Mouse (Mus musculus): ENCODE measurements around the gene Cr1l. TPM values are rescaled to one million over a fixed set of nuclear protein-coding genes. Genes with fewer than 3 reads are reported as not detected.
A peak's percentile ranks its signal among the peaks of the same experiment; 100 is the strongest.

Gene Cr1l
- 61.7 and 66.5 TPM in 2 replicates for polyA plus RNA-seq (2015; fragmentation: Nextera tagmentation; extraction: Ambion mirVana)

DNA sequence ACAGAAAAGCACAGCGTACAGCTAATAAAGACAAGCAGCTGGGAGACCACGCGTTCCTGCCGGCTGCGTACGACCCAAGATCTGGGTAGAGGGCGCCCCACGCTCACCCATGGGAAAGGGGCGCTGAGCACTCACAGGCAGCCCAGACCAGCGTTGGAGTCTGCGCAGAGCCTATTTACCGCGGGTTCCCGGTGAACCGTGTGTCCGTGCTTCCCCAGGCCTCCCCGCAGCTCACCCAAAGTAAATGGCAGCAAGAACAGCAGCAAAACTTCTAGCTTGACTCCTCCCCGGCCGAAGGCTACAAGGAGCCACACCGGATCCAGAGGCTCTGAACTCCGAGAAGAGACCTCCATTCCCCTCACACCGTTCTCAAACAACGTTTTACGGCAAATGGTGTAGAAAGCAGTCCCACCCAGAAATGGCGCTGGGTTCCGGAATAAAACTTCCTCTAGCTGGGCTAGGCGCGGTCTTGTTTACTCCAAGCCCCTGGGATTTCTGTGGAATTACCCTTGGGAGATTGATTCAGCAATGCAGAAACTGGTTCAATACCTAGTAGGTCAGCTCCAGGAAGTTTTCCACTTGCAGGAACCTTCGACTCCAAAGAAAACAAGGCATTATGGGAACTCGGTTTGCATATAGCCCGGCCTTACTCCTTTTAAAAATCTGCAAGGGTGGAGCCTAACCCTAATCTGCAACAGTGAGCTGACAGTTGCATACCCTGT, at the start of gene Cr1l:
Gene Cr1l (minus strand): TSS at position 634 of the 722 bp plus-strand sequence.
- ATAC-seq (ENCODE audit: insufficient number of reproducible peaks, low FRiP score, low TSS enrichment, low read depth): peak; percentile 98
- under 1% methylated on average over 31 of the region's 31 CpGs for WGBS
- Histone ChIP-seq H3K27ac (replicated peaks) (peak within 1 kb of the TSS; percentile 98), H3K4me3 (replicated peaks) (peak within 1 kb of the TSS; percentile 68), H3K9ac (peak within 1 kb of the TSS; percentile 66), H3K4me1 (no peaks in the 10 kb centered on the region), H3K27me3 (no peaks in the 10 kb centered on the region), H3K4me2 (replicated peaks) (peak within 1 kb of the TSS; percentile 47), H3K9me3 (replicated peaks) (no peaks in the 10 kb centered on the region), H3K36me3 (peaks cover 9% of the 10 kb centered on the region)

DNA sequence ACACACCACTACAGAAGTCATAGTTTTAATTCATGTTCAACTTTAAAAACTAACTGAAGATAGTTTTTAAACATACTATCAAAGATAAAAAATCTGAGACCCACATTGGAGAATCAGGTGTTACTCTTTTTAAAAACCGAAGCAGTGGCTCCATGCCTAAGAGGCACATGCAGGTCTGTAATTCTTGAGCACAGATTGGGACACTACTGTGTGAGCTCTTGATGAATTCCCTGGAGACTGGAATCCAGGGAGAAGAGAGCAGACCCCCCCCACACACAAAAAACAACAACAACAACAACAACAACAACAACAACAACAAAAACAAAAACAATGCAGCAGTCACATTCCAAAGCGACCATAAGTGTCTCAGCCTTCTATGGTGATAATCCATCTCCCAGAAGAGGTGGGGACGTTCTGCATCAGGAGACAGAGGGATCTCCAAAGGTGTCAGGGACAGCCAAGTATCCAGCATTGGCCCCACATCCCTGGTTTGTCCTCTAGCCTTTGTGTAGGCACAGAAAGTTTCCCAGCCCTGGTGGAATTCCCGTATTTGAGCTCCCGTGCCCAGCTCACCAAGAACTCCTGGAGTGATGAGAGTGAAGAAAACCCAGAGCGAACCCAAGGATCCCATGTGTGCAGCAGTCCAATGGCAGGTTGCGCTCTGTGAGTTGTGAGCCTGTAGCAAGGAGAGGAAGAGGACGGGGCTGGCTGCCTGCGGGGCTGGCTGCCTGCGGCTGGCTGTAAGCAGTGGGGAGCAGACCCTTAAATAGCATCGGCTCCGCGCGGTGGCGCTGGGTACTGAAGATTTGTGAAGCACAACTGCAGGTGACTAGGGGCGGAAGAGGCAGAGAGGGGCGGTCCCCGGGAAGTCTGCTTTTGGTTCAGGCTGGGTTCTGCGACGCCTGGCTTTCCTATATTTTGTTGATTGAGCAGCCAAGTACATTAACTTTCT, 44.9 kb upstream of the Cr1l start, which contains the start of gene Cr2:
Gene Cr2 (minus strand): TSS at position 737 of the 952 bp plus-strand sequence.
- Histone ChIP-seq H3K27ac (replicated peaks) (no peak within 1 kb of the TSS), H3K27me3 (no peaks in the 10 kb centered on the region), H3K4me1 (no peaks in the 10 kb centered on the region), H3K9ac (no peak within 1 kb of the TSS), H3K9me3 (replicated peaks) (no peaks in the 10 kb centered on the region), H3K4me3 (replicated peaks) (peak within 1 kb of the TSS; percentile 23), H3K36me3 (no peaks in the 10 kb centered on the region), H3K4me2 (replicated peaks) (peak within 1 kb of the TSS; percentile 48)
- ATAC-seq (ENCODE audit: insufficient number of reproducible peaks, low FRiP score, low TSS enrichment, low read depth): peak; percentile 82
- 7% methylated on average over 20 of the region's 20 CpGs for WGBS

DNA sequence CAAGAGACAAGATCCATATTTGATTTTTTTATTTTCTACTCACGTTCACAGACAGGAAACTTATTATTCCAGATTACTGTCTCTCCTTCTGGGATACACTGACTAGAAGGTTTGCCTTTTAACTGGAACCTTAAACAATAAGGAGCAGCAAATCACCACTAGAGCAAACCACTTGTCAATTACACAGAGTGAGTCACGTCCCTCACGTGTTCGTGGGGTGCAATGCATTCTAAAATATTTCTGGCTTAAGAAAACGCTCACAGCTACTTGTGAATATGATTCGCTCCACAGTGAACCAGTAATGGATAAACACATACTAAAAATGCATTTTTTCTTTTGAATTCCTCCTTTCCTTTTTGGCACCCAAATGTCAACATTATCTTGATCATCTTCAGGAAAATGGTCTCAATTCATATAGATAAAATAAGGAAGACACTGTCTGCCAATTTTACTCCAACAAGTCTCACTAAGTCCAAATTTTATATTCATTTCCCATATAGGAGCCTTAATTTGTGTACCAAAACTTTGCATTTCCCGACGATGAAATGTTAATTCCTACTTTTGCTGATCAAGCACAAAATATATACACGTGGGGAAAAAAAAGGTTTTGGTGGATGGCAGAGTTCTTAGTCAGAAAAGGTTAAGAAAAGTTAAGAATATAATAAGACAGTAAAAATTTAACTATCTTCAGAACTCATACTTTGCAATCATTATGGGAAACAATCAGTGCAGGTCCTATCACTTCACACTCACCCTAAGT, 33.8 kb upstream of the Cr1l start:
- WGBS: 76% methylated on average over 9 of the region's 9 CpGs
- no peaks in the 10 kb centered on the region for H3K36me3 ChIP-seq
- H3K4me3 ChIP-seq (replicated peaks): no peak overlapping the region
- H3K27ac ChIP-seq (replicated peaks): no peak overlapping the region
- no peaks in the 10 kb centered on the region for H3K4me1 ChIP-seq
- no peak overlapping the region for H3K9ac ChIP-seq
- H3K9me3 ChIP-seq (replicated peaks): no peaks in the 10 kb centered on the region
- H3K27me3 ChIP-seq: no peaks in the 10 kb centered on the region
- no peak for ATAC-seq (ENCODE audit: insufficient number of reproducible peaks, low FRiP score, low TSS enrichment, low read depth)
- H3K4me2 ChIP-seq (replicated peaks): no peak overlapping the region

DNA sequence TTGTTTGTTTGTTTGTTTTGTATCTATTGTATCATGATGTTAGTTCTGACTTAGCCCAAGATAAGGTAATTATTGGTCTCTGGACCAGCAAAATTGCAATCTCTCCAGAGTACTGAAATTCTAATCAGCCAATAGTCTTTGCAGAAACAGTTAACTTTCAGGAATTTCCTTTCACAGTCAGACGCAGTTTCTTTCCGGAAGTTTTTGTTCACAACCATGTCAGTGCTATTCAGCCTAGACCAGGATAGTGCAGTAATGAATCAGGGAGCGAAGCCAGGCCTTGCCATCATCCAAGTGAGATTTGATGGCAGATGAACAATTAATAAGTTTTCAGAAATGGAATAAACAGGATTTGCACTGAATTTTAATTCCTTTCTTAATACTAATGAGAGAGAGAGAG, 684 bp upstream of the Cr1l start:
- Histone ChIP-seq H3K4me1 (no peaks in the 10 kb centered on the region), H3K9ac (no peak overlapping the region), H3K36me3 (peaks cover 9% of the 10 kb centered on the region), H3K9me3 (replicated peaks) (no peaks in the 10 kb centered on the region), H3K4me3 (replicated peaks) (peak overlapping the region; percentile 68), H3K27ac (replicated peaks) (peak overlapping the region; percentile 98; the same call in 1 of the 2 replicates), H3K27me3 (no peaks in the 10 kb centered on the region), H3K4me2 (replicated peaks) (peak overlapping the region; percentile 47)
- no peak for ATAC-seq (ENCODE audit: insufficient number of reproducible peaks, low FRiP score, low TSS enrichment, low read depth)
- 42% methylated on average over 3 of the region's 3 CpGs for WGBS

DNA sequence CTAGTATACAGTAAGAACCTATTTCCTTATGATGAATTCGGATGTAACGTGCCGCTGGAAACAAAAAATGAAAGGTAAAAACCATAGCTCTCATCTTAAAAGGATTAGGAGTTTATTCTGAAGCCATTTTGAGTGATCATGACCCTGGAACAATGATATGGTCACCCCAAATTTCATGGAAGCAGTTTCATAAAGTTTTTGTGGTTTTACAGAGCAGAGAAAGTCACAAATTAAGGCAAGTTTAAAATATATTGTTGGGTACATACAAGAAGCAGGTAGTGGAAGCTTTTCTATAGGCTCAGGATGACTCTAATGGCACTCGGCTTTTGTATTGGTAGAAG, 259 bp upstream of the Cr1l start:
- H3K27me3 ChIP-seq: no peaks in the 10 kb centered on the region
- peak overlapping the region; percentile 68 for H3K4me3 ChIP-seq (replicated peaks)
- no peaks in the 10 kb centered on the region for H3K9me3 ChIP-seq (replicated peaks)
- no peaks in the 10 kb centered on the region for H3K4me1 ChIP-seq
- ATAC-seq (ENCODE audit: insufficient number of reproducible peaks, low FRiP score, low TSS enrichment, low read depth): no peak
- no peak overlapping the region for H3K9ac ChIP-seq
- peak overlapping the region; percentile 98 for H3K27ac ChIP-seq (replicated peaks)
- WGBS: 24% methylated on average over 4 of the region's 4 CpGs
- H3K36me3 ChIP-seq: peaks cover 9% of the 10 kb centered on the region
- H3K4me2 ChIP-seq (replicated peaks): peak overlapping the region; percentile 47

DNA sequence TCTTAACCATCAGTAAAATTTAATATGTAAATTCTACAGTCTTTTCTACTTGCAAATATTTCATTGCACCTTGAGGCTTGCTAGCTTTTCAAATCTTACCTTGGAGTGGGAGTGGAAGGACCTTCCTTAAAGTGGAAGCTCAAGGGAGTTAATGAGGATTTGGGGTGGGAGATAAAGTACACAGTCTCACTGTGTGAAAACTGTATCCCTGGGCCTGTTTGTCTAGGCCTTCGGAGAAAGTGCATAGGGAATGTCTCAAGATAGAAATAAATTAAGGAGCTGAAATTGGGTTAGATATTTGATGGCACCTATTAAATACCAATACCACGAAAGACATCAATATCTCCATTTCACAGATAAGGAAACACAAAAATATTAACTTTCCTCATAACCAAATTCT, 907 bp downstream of the Cr1l start:
- no peak for ATAC-seq (ENCODE audit: insufficient number of reproducible peaks, low FRiP score, low TSS enrichment, low read depth)

DNA sequence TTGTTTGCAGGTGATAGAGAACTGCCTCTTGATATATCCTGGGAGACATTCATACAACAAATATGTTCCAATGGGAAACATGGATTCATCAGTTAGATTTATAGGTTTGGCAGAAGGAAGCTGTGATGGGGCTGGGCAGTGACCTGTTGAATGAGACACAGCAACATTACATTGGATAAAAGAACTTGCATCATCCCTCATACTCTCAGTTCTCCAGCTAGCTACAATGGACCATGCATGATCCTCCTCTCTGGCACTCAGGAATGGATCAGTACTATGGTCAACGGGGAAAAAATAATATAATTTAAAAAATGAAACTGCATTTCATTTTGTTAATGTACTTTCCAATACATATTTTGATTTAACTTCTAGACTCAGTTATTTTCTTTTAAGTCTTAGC, 1.5 kb downstream of the Cr1l start:
- H3K4me2 ChIP-seq (replicated peaks): no peak overlapping the region
- ATAC-seq (ENCODE audit: insufficient number of reproducible peaks, low FRiP score, low TSS enrichment, low read depth): no peak

More for the DNA sequence above, 907 bp downstream of the Cr1l start:
- Histone ChIP-seq H3K4me3 (replicated peaks) (peak overlapping the region; percentile 68), H3K4me2 (replicated peaks) (peak overlapping the region; percentile 47), H3K4me1 (no peaks in the 10 kb centered on the region), H3K9ac (peak overlapping the region; percentile 66; the same call in 1 of the 2 replicates), H3K9me3 (replicated peaks) (no peaks in the 10 kb centered on the region), H3K27me3 (no peaks in the 10 kb centered on the region), H3K36me3 (peaks cover 9% of the 10 kb centered on the region), H3K27ac (replicated peaks) (peak overlapping the region; percentile 98)
- 13% methylated on average over 2 of the region's 2 CpGs for WGBS

DNA sequence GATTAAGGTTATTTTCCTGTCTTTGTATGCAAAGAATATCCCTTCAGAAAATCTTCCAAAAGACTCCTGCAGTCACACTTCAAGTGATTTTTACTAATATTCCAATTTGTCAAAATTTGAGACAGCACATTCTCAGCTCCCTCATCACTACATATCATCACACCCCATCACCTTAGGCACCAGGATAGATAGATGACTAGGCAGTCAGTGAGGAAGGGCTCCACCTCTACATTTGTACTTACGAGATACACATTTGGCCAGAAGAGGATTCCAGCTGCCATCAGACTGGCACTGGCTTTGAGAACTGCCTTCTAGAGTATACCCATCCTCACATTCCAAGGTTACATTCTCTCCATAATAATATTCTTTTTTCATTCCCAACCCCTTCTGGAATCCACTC, 17.0 kb downstream of the Cr1l start:
- peaks cover 34% of the 10 kb centered on the region for H3K36me3 ChIP-seq
- 89% methylated on average over 1 of the region's 1 CpGs for WGBS
- no peaks in the 10 kb centered on the region for H3K4me1 ChIP-seq
- H3K9me3 ChIP-seq (replicated peaks): no peaks in the 10 kb centered on the region
- H3K4me2 ChIP-seq (replicated peaks): no peak overlapping the region
- no peak for ATAC-seq (ENCODE audit: insufficient number of reproducible peaks, low FRiP score, low TSS enrichment, low read depth)
- H3K27ac ChIP-seq (replicated peaks): no peak overlapping the region
- no peak overlapping the region for H3K9ac ChIP-seq
- H3K4me3 ChIP-seq (replicated peaks): no peak overlapping the region
- H3K27me3 ChIP-seq: no peaks in the 10 kb centered on the region

More for the DNA sequence above, 1.5 kb downstream of the Cr1l start:
- H3K9me3 ChIP-seq (replicated peaks): no peaks in the 10 kb centered on the region
- no peak overlapping the region for H3K4me3 ChIP-seq (replicated peaks)
- H3K9ac ChIP-seq: no peak overlapping the region
- no peaks in the 10 kb centered on the region for H3K27me3 ChIP-seq
- WGBS: 79% methylated on average over 1 of the region's 1 CpGs
- no peak overlapping the region for H3K27ac ChIP-seq (replicated peaks)
- H3K4me1 ChIP-seq: no peaks in the 10 kb centered on the region
- H3K36me3 ChIP-seq: peaks cover 9% of the 10 kb centered on the region

DNA sequence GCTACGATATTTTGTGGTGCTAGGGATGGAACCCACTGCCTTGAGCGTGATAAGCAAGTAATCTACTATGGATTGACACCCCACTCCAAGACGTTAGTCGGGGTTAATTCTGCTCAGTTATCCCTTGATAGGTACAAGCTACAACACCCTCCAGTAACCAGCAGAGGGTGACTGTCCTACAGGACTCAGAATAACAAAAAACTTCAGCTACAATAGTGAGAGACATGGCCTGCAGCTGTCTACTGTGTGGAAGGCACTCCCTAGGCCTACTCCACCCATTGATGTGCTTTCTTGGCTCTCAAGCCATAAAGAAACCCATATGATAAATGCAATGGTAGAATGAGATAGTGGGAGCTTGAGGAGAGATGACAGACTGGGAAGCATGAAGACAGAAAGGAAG, 17.8 kb downstream of the Cr1l start:
- H3K9ac ChIP-seq: no peak overlapping the region
- peaks cover 34% of the 10 kb centered on the region for H3K36me3 ChIP-seq
- WGBS: 93% methylated on average over 4 of the region's 4 CpGs
- H3K4me3 ChIP-seq (replicated peaks): no peak overlapping the region
- ATAC-seq (ENCODE audit: insufficient number of reproducible peaks, low FRiP score, low TSS enrichment, low read depth): no peak
- no peaks in the 10 kb centered on the region for H3K9me3 ChIP-seq (replicated peaks)
- no peaks in the 10 kb centered on the region for H3K4me1 ChIP-seq
- H3K27ac ChIP-seq (replicated peaks): no peak overlapping the region
- no peaks in the 10 kb centered on the region for H3K27me3 ChIP-seq
- no peak overlapping the region for H3K4me2 ChIP-seq (replicated peaks)

DNA sequence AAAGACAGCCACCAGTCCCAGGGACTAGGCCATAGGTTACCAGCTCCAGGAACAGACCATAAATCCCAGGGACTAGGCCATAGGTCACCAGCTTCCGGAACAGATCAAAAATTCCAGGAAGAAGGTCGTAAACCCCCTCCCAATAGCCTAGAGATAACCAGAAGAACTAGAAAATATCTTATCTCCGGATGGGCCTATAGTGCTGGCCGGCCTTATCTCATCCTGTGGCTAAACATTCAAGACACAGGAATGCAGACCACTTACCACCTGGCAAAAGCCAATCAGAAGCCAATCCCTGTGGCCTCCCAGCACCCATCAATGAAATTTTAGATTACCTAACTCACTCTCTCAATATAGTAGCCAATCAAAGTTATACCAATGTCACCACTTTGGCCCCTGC, 30.7 kb downstream of the Cr1l start:
- H3K4me2 ChIP-seq (replicated peaks): no peak overlapping the region
- H3K27ac ChIP-seq (replicated peaks): no peak overlapping the region
- H3K36me3 ChIP-seq: peaks cover 34% of the 10 kb centered on the region
- ATAC-seq (ENCODE audit: insufficient number of reproducible peaks, low FRiP score, low TSS enrichment, low read depth): no peak
- H3K27me3 ChIP-seq: no peaks in the 10 kb centered on the region
- no peak overlapping the region for H3K9ac ChIP-seq
- H3K9me3 ChIP-seq (replicated peaks): no peaks in the 10 kb centered on the region
- 78% methylated on average over 4 of the region's 4 CpGs for WGBS
- H3K4me1 ChIP-seq: no peaks in the 10 kb centered on the region
- no peak overlapping the region for H3K4me3 ChIP-seq (replicated peaks)

DNA sequence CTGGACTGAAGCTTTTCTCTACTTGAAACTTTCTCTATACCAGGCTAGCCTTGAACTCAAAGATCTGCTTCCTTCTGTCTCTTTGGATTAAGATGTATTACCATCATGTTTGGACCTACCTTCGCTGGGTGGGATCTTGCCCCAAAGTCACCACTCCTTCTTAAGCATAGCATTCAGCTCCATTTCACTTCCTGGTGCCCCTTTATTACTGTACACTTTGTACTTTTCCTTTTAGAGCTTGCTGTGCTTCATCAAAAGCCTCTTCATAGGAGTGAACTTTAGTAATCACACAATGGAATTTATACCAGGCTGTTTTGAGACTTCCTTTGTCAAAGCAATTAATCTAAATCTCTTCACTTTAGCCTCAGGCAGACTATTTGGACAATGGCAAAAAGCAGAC, 33.4 kb downstream of the Cr1l start:
- H3K27ac ChIP-seq (replicated peaks): no peak overlapping the region
- no peak overlapping the region for H3K9ac ChIP-seq
- WGBS: 94% methylated on average over 1 of the region's 1 CpGs
- H3K36me3 ChIP-seq: peaks cover 24% of the 10 kb centered on the region; the same call in 1 of the 2 replicates
- no peaks in the 10 kb centered on the region for H3K27me3 ChIP-seq
- no peaks in the 10 kb centered on the region for H3K9me3 ChIP-seq (replicated peaks)
- ATAC-seq (ENCODE audit: insufficient number of reproducible peaks, low FRiP score, low TSS enrichment, low read depth): no peak
- no peaks in the 10 kb centered on the region for H3K4me1 ChIP-seq
- H3K4me2 ChIP-seq (replicated peaks): no peak overlapping the region
- H3K4me3 ChIP-seq (replicated peaks): no peak overlapping the region
